Mouse (Mus musculus) hindbrain, embryonic 12.5 days (tissue): ENCODE data around the gene Havcr2. TPM values are rescaled to one million over a fixed set of nuclear protein-coding genes. Genes with fewer than 3 reads are reported as not detected.

ENCODE experiments used
- ATAC-seq: fragments of 200-750 bp; cut with Nextera tagmentation; 2 replicates; pipeline ENCODE4 v1.8.0; 2017; ENCODE audit warnings: moderate TSS enrichment; ENCODE audit not compliant: low FRiP score
- H3K27ac ChIP-seq: fragments of 300-500 bp; sonication (generic); 2 replicates; pipeline ENCODE4 v1.5.1; 2016; ENCODE audit warnings: mild to moderate bottlenecking
- H3K27me3 ChIP-seq: fragments of 300-500 bp; sonication (generic); 2 replicates; pipeline ENCODE4 v1.6.1; 2016; ENCODE audit warnings: mild to moderate bottlenecking
- H3K36me3 ChIP-seq: fragments of 300-500 bp; sonication (generic); 2 replicates; pipeline ENCODE4 v1.6.1; 2016; ENCODE audit warnings: mild to moderate bottlenecking
- H3K4me1 ChIP-seq: fragments of 300-500 bp; sonication (generic); 2 replicates; pipeline ENCODE4 v1.6.1; 2016
- H3K4me2 ChIP-seq: fragments of 300-500 bp; sonication (generic); replicated peaks from 2 replicates; pipeline ENCODE4 v1.6.1; 2016; ENCODE audit warnings: mild to moderate bottlenecking
- H3K4me3 ChIP-seq: fragments of 300-500 bp; sonication (generic); 2 replicates; pipeline ENCODE4 v1.5.1; 2016; ENCODE audit warnings: mild to moderate bottlenecking
- H3K9ac ChIP-seq: fragments of 300-500 bp; sonication (generic); 2 replicates; pipeline ENCODE4 v1.6.1; 2016; ENCODE audit warnings: mild to moderate bottlenecking, moderate library complexity
- H3K9me3 ChIP-seq: fragments of 300-500 bp; sonication (generic); replicated peaks from 2 replicates; pipeline ENCODE4 v1.6.1; 2016; ENCODE audit warnings: mild to moderate bottlenecking
- WGBS: fragments of 180-500 bp; shearing (Covaris S2); methylation state at CpG from one replicate; pipeline ENCODE4 v1.1.7; 2016; 5-methylcytosine and 5-hydroxymethylcytosine counted together
- polyA plus RNA-seq: library from polyadenylated mRNA; unstranded; fragments of >200 nt; fragmentation: Nextera tagmentation; extraction: Ambion mirVana; gene quantifications from 2 replicates; pipeline ENCODE4 v1.2.1, GENCODE M21; 2016

Havcr2 gene
- polyA plus RNA-seq, 1 experiment from 2014 or later: 0.14 TPM

DNA sequence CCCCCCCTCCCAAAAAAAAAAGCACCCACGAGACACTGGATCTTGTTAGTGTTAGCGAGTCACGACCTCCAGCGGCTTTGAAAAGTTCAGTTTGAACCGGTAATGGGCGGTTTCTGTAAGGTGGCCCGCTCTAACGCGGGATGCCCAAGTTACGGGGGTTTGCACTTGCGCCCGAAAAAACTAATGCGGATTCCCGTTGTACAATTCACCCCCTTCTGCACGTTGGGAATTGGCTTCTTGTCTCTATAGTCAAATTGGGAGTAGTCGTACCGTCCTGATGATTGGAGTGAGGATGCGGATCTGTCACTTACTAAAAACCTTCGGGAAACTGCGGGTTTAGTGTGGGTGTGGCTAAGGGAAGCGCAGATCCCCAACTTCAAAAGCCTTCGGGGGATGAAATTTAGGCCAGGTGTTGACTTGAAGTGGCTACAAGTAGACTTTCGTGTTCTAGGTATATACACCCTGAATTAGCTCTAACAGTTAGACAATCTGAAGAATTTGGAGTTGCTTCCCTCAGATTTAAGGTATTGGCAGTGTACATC lies 17.2 kb upstream of the Havcr2 start:
- Histone ChIP-seq H3K27ac (peak overlapping the region; percentile 91; the same call in 1 of the 2 replicates), H3K36me3 (peaks cover 12% of the 10 kb centered on the region), H3K4me2 (peak overlapping the region; percentile 77), H3K27me3 (no peaks in the 10 kb centered on the region), H3K9me3 (no peaks in the 10 kb centered on the region), H3K9ac (peak overlapping the region; percentile 90), H3K4me3 (peak overlapping the region; percentile 96), H3K4me1 (peaks cover 4% of the 10 kb centered on the region)
- 2% methylated on average over 23 of the region's 23 CpGs for WGBS
- no peak; the same call in 1 of the 2 replicates for ATAC-seq

DNA sequence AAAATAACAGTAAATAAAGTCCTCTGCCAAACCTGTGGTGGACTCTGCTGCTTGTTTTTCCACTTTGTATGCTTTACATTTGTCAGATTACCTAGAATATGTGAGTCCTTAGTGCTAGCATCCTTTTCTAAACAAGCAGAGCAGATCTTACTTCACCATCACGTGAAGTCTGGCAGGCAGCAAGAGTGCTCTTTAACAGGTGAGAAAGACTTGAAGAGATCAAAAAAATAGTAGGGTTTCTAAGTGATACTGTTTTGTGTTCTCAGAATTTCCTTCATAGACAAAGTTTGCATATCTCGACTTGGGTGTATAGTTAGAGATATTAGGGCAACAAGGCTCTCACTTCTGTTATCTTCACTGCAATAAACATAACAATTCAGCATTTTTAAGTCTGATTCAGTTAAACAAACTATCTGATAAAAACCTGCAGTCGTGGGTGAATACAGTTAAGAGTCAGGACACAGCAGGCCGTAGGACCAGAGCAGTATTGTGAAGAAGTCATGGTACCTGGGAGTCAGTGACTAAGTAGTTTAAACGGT lies 15.7 kb upstream of the Havcr2 start:
- ATAC-seq: no peak
- H3K9me3 ChIP-seq: no peaks in the 10 kb centered on the region
- 94% methylated on average over 5 of the region's 5 CpGs for WGBS

GRCm38 (mm10) chr11:46441774-46442173 lies 13.0 kb upstream of the Havcr2 start:
- peaks cover 4% of the 10 kb centered on the region for H3K4me1 ChIP-seq
- no peak overlapping the region for H3K4me3 ChIP-seq
- H3K9ac ChIP-seq: no peak overlapping the region
- WGBS: 97% methylated on average over 1 of the region's 1 CpGs
- no peak overlapping the region for H3K4me2 ChIP-seq
- H3K9me3 ChIP-seq: no peaks in the 10 kb centered on the region
- no peaks in the 10 kb centered on the region for H3K27me3 ChIP-seq
- ATAC-seq: no peak
- peaks cover 16% of the 10 kb centered on the region for H3K36me3 ChIP-seq
- H3K27ac ChIP-seq: no peak overlapping the region

More for the DNA sequence above, 15.7 kb upstream of the Havcr2 start:
- Histone ChIP-seq H3K4me1 (peaks cover 4% of the 10 kb centered on the region), H3K27ac (no peak overlapping the region), H3K9ac (no peak overlapping the region), H3K27me3 (no peaks in the 10 kb centered on the region), H3K4me2 (no peak overlapping the region), H3K36me3 (peaks cover 16% of the 10 kb centered on the region), H3K4me3 (no peak overlapping the region)

DNA sequence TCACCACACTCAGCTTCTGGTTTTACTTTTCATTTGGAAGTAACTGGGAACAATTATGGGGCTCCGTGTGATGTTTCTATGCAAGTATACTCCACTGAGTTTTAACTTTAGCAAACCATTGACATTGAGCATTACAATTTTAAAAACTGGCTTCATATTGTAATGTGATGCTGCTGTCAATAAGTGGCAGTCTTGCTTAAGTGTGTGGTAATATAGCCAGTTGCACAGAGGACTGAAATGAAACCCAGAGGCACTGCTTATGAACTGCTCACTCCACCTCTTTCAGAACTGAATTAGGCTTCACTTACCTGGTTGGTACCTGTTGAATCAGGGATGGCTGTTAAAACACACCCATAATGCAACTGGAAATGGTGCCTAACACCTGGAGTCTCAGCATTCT lies 11.6 kb upstream of the Havcr2 start:
- H3K36me3 ChIP-seq: peaks cover 16% of the 10 kb centered on the region
- no peak overlapping the region for H3K4me3 ChIP-seq
- H3K4me2 ChIP-seq: no peak overlapping the region
- ATAC-seq: no peak
- WGBS: 90% methylated on average over 1 of the region's 1 CpGs
- no peak overlapping the region for H3K9ac ChIP-seq
- no peaks in the 10 kb centered on the region for H3K4me1 ChIP-seq
- no peaks in the 10 kb centered on the region for H3K27me3 ChIP-seq
- H3K27ac ChIP-seq: no peak overlapping the region
- H3K9me3 ChIP-seq: no peaks in the 10 kb centered on the region

- 91% methylated on average over 5 of the region's 5 CpGs for WGBS
- Histone ChIP-seq H3K9me3 (no peaks in the 10 kb centered on the region), H3K4me2 (no peak overlapping the region), H3K27ac (no peak overlapping the region), H3K4me1 (no peaks in the 10 kb centered on the region), H3K9ac (no peak overlapping the region), H3K36me3 (peaks cover 16% of the 10 kb centered on the region), H3K27me3 (no peaks in the 10 kb centered on the region), H3K4me3 (no peak overlapping the region)
- ATAC-seq: no peak
These were observed 10.8 kb upstream of the Havcr2 start for GRCm38 (mm10) chr11:46443979-46444378.

DNA sequence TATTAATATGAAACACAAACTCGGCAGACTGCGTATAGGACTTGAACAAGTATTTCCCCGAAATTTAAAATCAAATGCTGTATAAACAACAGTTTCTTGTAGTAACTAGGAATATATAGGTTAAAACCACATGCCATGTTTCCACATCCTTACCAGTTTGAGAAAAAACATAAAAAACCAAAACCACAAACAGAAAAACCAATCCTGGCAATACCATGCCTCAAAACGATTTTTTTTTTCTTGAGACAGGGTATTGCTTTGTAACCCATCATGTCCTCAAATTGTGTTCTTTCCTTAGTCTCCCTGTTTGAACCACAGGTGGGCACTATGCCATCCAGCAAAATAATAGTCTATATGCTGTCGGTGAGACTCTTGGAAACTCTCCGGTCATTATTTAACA lies 8.6 kb upstream of the Havcr2 start:
- 93% methylated on average over 6 of the region's 6 CpGs for WGBS
- Histone ChIP-seq H3K4me2 (no peak overlapping the region), H3K36me3 (peaks cover 9% of the 10 kb centered on the region), H3K9ac (no peak overlapping the region), H3K4me1 (no peaks in the 10 kb centered on the region), H3K9me3 (no peaks in the 10 kb centered on the region), H3K4me3 (no peak overlapping the region), H3K27me3 (no peaks in the 10 kb centered on the region), H3K27ac (no peak overlapping the region)
- ATAC-seq: no peak

DNA sequence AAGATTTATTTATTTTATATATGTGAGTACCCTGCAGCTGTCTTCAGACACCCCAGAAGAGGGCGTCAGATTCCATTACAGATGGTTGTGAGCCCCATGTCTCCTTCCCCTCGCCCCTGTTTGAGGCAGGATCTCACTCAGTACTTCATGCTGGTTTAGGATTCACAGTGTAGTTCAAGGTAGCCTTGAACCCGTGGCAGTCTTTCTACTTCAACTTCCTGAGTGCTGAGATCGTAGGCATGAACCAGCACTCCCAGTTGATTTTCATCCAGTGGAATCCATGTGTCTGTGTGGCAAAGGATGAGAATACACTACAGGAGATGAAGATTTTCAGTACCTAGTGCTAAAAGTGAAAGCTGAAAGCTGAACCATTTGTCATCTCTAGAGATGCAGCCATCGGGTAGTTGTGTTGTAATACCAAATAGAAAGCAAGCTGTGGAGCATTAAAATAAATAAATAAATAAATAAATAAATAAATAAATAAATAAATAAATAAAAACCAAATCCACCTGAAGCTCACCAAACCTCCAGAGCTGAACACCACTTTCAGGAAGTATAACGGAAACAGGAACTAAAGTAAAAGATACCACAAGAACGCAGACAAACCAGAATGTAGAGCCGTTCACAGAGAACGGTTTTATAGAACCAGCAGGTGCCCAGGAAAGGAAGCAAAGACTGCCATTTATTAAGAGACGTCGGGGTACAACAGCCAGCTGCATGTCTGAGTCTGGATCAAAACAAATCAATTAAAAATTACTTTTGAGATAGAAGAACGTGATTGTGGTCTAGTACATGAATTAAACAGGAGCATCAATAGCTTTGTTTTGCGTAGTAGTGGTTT lies 6.9 kb upstream of the Havcr2 start:
- H3K4me2 ChIP-seq: no peak overlapping the region
- no peak overlapping the region for H3K4me3 ChIP-seq
- no peak for ATAC-seq
- no peaks in the 10 kb centered on the region for H3K4me1 ChIP-seq
- H3K36me3 ChIP-seq: peaks cover 5% of the 10 kb centered on the region; the same call in 1 of the 2 replicates
- H3K9me3 ChIP-seq: no peaks in the 10 kb centered on the region
- H3K27me3 ChIP-seq: no peaks in the 10 kb centered on the region
- no peak overlapping the region for H3K27ac ChIP-seq
- 83% methylated on average over 13 of the region's 13 CpGs for WGBS
- no peak overlapping the region for H3K9ac ChIP-seq

DNA sequence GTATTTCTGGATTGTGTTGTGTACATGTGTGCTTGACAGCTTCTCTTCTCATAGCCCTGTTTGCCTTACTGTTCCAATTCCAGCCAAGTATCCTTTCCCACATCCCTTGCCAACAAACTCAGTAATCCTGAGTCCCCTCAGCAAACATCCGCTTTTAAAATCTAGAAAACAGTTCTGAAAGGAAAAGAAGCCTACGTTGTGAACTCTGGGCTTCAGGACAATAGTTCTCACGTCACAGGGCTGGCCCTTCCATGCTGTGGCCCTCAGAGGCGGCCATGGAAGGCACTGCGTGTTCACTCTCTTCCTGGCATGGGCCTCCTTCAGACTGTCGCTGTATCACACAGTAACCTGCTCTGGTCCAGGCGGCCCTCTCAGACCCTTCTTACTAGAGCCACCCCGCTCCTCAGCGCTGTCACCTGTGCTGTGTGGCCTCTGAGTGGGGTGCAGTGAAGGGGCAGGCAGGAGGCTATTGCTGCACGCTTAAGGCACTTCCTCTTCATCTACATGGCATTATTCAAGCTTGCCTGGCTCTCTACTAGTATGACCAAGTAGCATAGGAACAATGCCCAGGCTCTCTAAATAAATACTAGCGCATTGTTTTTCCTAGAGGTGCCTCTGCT lies 5.2 kb upstream of the Havcr2 start:
- H3K27me3 ChIP-seq: no peaks in the 10 kb centered on the region
- no peaks in the 10 kb centered on the region for H3K9me3 ChIP-seq
- H3K27ac ChIP-seq: no peak overlapping the region
- ATAC-seq: no peak
- H3K36me3 ChIP-seq: no peaks in the 10 kb centered on the region
- 83% methylated on average over 11 of the region's 11 CpGs for WGBS
- H3K4me1 ChIP-seq: no peaks in the 10 kb centered on the region
- H3K9ac ChIP-seq: no peak overlapping the region
- no peak overlapping the region for H3K4me3 ChIP-seq
- no peak overlapping the region for H3K4me2 ChIP-seq

GRCm38 (mm10) chr11:46459960-46460359 lies 5.2 kb downstream of the Havcr2 start:
- 85% methylated on average over 3 of the region's 3 CpGs for WGBS
- no peak overlapping the region for H3K9ac ChIP-seq
- H3K4me3 ChIP-seq: no peak overlapping the region
- H3K9me3 ChIP-seq: no peaks in the 10 kb centered on the region
- H3K4me1 ChIP-seq: no peaks in the 10 kb centered on the region
- ATAC-seq: no peak
- H3K36me3 ChIP-seq: no peaks in the 10 kb centered on the region
- H3K4me2 ChIP-seq: no peak overlapping the region
- no peaks in the 10 kb centered on the region for H3K27me3 ChIP-seq
- no peak overlapping the region for H3K27ac ChIP-seq

DNA sequence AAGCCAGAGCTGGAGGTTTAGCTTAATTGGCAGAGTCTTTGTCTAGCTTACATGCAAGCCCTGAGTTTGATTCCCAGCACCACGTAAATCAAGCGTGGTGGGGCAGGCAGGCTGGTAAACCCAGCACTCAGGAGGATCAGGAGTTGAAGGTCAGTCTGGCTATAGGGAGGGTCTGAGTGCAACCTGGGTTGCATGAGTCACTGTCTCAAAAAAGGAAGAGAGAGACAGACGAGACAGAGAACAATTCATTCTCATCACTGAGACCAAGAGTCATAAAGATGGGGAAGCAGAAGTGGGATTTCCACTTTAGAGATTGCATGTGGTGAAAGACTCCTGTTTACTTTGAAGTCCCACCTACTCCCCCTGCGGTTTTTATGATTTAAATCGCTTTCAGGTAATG lies 6.6 kb downstream of the Havcr2 start:
- no peak overlapping the region for H3K27ac ChIP-seq
- no peaks in the 10 kb centered on the region for H3K4me1 ChIP-seq
- no peak overlapping the region for H3K4me3 ChIP-seq
- H3K27me3 ChIP-seq: no peaks in the 10 kb centered on the region
- no peak overlapping the region for H3K4me2 ChIP-seq
- H3K36me3 ChIP-seq: no peaks in the 10 kb centered on the region
- WGBS: 82% methylated on average over 5 of the region's 5 CpGs
- H3K9me3 ChIP-seq: no peaks in the 10 kb centered on the region
- no peak overlapping the region for H3K9ac ChIP-seq
- ATAC-seq: no peak

- Histone ChIP-seq H3K27ac (no peak overlapping the region), H3K4me2 (no peak overlapping the region), H3K9ac (no peak overlapping the region), H3K4me1 (no peaks in the 10 kb centered on the region), H3K36me3 (no peaks in the 10 kb centered on the region), H3K27me3 (no peaks in the 10 kb centered on the region), H3K4me3 (no peak overlapping the region), H3K9me3 (no peaks in the 10 kb centered on the region)
- no peak for ATAC-seq
- 72% methylated on average over 5 of the region's 5 CpGs for WGBS
These were observed 7.2 kb downstream of the Havcr2 start for GRCm38 (mm10) chr11:46461931-46462330.

DNA sequence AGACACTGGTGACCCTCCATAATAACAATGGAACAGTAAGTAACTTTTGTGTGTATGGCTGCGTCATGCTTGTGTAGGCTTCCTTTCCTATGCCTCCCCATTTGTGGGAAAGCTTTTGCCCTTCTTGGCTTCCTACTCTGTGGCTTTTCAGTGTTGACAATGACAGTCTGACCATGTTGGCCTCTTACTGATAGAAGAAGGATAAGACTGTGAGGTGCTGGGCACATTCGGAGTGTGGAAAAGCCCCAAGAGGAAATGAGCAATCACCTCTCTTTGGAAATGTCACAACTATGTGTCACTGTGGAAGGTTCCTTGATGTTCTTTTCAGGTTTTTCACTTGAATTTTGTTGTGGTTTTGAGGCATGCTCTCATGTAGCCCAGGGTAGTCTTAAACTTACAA lies 12.1 kb downstream of the Havcr2 start:
- H3K4me3 ChIP-seq: no peak overlapping the region
- H3K4me2 ChIP-seq: no peak overlapping the region
- H3K9ac ChIP-seq: no peak overlapping the region
- H3K36me3 ChIP-seq: no peaks in the 10 kb centered on the region
- H3K4me1 ChIP-seq: no peaks in the 10 kb centered on the region
- H3K27me3 ChIP-seq: no peaks in the 10 kb centered on the region
- 90% methylated on average over 2 of the region's 2 CpGs for WGBS
- no peaks in the 10 kb centered on the region for H3K9me3 ChIP-seq
- no peak overlapping the region for H3K27ac ChIP-seq
- no peak for ATAC-seq
